Mouse (Mus musculus) cerebellum, adult 2 months (tissue): ENCODE results near the gene Prss2.
"Not testable (repeated sequence)": the region's sequence is repeated elsewhere in the genome, so short reads cannot be mapped to it uniquely, and the experiment has no call there.

Experiments used
- CTCF ChIP-seq: fragments of 200-500 bp; IDR thresholded peaks from 2 replicates; pipeline ENCODE4 v1.5.1; 2011; ENCODE audit warnings: low read depth, mild to moderate bottlenecking, control low read depth, low read length, moderate library complexity, borderline replicate concordance; ENCODE audit not compliant: insufficient read depth
- POLR2A ChIP-seq: fragments of 200-500 bp; IDR thresholded peaks from 2 replicates; pipeline ENCODE4 v1.6.1; 2011; ENCODE audit warnings: low read length, control low read depth, borderline replicate concordance; ENCODE audit not compliant: insufficient read depth

DNA sequence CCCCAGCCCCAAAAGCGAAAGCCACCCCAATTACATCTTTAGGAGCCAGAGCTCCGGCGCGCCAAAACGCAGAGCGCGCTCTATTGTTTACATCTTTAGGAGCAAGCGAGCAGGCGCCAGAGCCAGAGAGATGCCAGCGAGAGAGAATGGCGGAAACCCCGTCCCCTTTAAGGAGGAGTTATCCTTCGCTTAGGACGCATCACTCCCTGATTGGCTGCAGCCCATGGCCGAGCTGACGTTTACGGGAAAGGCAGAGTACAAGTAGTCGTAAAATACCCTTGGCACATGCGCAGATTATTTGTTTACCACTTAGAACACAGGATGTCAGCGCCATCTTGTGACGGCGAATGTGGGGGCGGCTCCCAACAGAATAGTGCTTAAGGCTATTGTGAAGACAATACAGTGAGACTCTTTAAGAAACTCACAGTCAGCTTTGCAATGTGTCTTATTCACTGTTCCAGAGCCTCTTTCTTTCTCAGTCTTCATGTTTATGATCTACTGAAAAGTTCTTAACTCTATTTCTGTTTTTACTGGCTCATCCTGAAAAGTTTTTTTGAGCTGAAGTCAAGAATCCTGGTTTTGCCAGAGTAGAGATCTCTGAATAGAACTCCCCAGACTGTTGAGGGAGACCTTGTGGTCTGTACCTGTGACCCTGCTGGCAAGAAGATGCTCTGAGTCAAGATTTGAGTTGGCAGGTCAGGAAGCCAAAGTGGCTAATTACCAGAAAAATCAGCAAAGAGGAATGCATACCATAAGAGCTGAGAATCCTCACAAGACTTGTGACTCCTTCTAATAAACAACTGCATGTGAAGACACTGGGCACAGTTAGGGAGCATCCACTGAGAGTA is 41.7 kb downstream of the Prss2 start:
- TF ChIP-seq CTCF, POLR2A: not testable (repeated sequence)
